Mouse (Mus musculus) testis, adult 2 months (tissue): ENCODE data around the gene Nol4l.
A peak's percentile ranks its signal among the peaks of the same experiment; 100 is the strongest.

Experiments used
- CTCF ChIP-seq: fragments of 200-500 bp; IDR thresholded peaks from 2 replicates; pipeline ENCODE4 v1.5.1; 2012; ENCODE audit warnings: low read depth, mild to moderate bottlenecking, inconsistent platforms, low read length, moderate library complexity; ENCODE audit not compliant: control insufficient read depth, insufficient read depth, insufficient replicate concordance
- POLR2A ChIP-seq: fragments of 200-500 bp; IDR thresholded peaks from 2 replicates; pipeline ENCODE4 v1.6.1; 2012; ENCODE audit warnings: low read depth, mild to moderate bottlenecking, inconsistent platforms, low read length, moderate library complexity; ENCODE audit not compliant: control insufficient read depth

- TF ChIP-seq POLR2A = 0 out of 2 replicates have a peak, but pooled peaks have one; percentile 14
- no peak for TF ChIP-seq CTCF
Measured at GRCm38 (mm10) chr2:153483118-153483983, 46.4 kb downstream of the Nol4l start.
